Mouse (Mus musculus) heart, postnatal 0 days (tissue): ENCODE measurements around the gene Qars. TPM values are rescaled to one million over a fixed set of nuclear protein-coding genes. Genes with fewer than 3 reads are reported as not detected.
A peak's percentile ranks its signal among the peaks of the same experiment; 100 is the strongest.

Source experiments
- ATAC-seq: fragments of 200-750 bp; cut with Nextera tagmentation; 2 replicates; pipeline ENCODE4 v1.8.0; 2017; ENCODE audit warnings: low read depth, moderate number of reproducible peaks, moderate library complexity; ENCODE audit not compliant: insufficient read depth
- DNase-seq: peaks from one replicate; pipeline ENCODE4 v3.0.0-alpha.2; 2016; ENCODE audit warnings: low spot score
- H3K27ac ChIP-seq: fragments of 300-500 bp; sonication (generic); 2 replicates; pipeline ENCODE4 v1.5.1; 2014; ENCODE audit warnings: low read depth, mild to moderate bottlenecking
- H3K27me3 ChIP-seq: fragments of 300-500 bp; sonication (generic); 2 replicates; pipeline ENCODE4 v1.6.1; 2014; ENCODE audit warnings: low read length, mixed read lengths; ENCODE audit not compliant: control insufficient read depth, insufficient read depth
- H3K36me3 ChIP-seq: fragments of 300-500 bp; sonication (generic); replicated peaks from 2 replicates; pipeline ENCODE4 v1.6.1; 2014; ENCODE audit warnings: low read length, mixed read lengths; ENCODE audit not compliant: control insufficient read depth, insufficient read depth
- H3K4me1 ChIP-seq: fragments of 300-500 bp; sonication (generic); 2 replicates; pipeline ENCODE4 v1.6.1; 2014; ENCODE audit warnings: antibody characterized with exemption; ENCODE audit not compliant: control insufficient read depth, insufficient read depth
- H3K4me2 ChIP-seq: fragments of 300-500 bp; sonication (generic); 2 replicates; pipeline ENCODE4 v1.6.1; 2014; ENCODE audit warnings: low read depth, mild to moderate bottlenecking, low read length, moderate library complexity
- H3K4me3 ChIP-seq: fragments of 300-500 bp; sonication (generic); 2 replicates; pipeline ENCODE4 v1.5.1; 2014; ENCODE audit warnings: low read depth, low read length
- H3K9ac ChIP-seq: fragments of 300-500 bp; sonication (generic); replicated peaks from 2 replicates; pipeline ENCODE4 v1.6.1; 2014; ENCODE audit warnings: low read depth, low read length, mixed read lengths
- H3K9me3 ChIP-seq: fragments of 300-500 bp; sonication (generic); replicated peaks from 2 replicates; pipeline ENCODE4 v1.6.1; 2016; ENCODE audit warnings: low read length; ENCODE audit not compliant: control insufficient read depth
- CTCF ChIP-seq: IDR thresholded peaks from 2 replicates; pipeline ENCODE4 v1.5.1; 2016; ENCODE audit warnings: antibody characterized with exemption, control low read depth, low read depth
- EP300 ChIP-seq: IDR thresholded peaks from 2 replicates; pipeline ENCODE4 v1.6.1; 2016; ENCODE audit warnings: antibody characterized with exemption, low read depth
- WGBS: fragments of 180-500 bp; shearing (Covaris S2); extraction: QIAGEN DNeasy Blood & Tissue Kit; methylation state at CpG from one replicate; pipeline ENCODE4 v1.1.7; 2014; 5-methylcytosine and 5-hydroxymethylcytosine counted together
- polyA plus RNA-seq: library from polyadenylated mRNA; unstranded; fragments of >200 nt; fragmentation: Nextera tagmentation; extraction: Ambion mirVana; gene quantifications from 2 replicates; pipeline ENCODE4 v1.2.1, GENCODE M21; 2015
- total RNA-seq: library from RNA; depleted of rRNA; stranded (reverse); fragments of >200 nt; gene quantifications from 2 replicates; pipeline ENCODE4 v1.2.3, GENCODE M21; 2014; ENCODE audit warnings: low replicate concordance

Gene Qars
- total and polyA plus RNA-seq, 2 experiments from 2014 or later, result 49.2 to 188 TPM

DNA sequence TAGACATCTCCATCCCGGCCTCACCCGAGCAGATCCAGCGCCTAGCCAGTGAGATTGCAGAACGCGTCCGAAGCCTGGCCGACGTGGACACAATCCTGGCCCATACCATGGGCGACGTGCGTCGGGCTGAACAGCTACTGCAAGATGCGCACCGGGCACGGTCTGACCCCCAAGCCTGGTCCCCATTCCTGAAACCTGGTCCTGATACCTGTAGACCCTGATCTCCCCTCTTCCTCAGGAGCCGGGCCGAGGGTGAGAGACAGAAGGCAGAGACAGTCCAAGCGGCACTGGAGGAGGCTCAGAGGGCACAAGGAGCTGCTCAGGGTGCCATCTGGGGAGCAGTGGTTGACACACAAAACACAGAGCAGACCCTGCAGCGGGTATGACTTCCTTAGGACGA is 18.3 kb upstream of the Qars start:
- no peak for TF ChIP-seq CTCF
- no peak for TF ChIP-seq EP300
- Histone ChIP-seq H3K27ac (peak overlapping the region; percentile 95), H3K9me3 (no peaks in the 10 kb centered on the region), H3K4me3 (no peak overlapping the region), H3K27me3 (no peaks in the 10 kb centered on the region), H3K4me1 (peaks cover 12% of the 10 kb centered on the region), H3K9ac (no peak overlapping the region), H3K4me2 (no peak overlapping the region), H3K36me3 (peaks cover 80% of the 10 kb centered on the region)
- no peak for DNase-seq
- WGBS, result 95% methylated on average over 20 of the region's 20 CpGs
- ATAC-seq, result no peak

DNA sequence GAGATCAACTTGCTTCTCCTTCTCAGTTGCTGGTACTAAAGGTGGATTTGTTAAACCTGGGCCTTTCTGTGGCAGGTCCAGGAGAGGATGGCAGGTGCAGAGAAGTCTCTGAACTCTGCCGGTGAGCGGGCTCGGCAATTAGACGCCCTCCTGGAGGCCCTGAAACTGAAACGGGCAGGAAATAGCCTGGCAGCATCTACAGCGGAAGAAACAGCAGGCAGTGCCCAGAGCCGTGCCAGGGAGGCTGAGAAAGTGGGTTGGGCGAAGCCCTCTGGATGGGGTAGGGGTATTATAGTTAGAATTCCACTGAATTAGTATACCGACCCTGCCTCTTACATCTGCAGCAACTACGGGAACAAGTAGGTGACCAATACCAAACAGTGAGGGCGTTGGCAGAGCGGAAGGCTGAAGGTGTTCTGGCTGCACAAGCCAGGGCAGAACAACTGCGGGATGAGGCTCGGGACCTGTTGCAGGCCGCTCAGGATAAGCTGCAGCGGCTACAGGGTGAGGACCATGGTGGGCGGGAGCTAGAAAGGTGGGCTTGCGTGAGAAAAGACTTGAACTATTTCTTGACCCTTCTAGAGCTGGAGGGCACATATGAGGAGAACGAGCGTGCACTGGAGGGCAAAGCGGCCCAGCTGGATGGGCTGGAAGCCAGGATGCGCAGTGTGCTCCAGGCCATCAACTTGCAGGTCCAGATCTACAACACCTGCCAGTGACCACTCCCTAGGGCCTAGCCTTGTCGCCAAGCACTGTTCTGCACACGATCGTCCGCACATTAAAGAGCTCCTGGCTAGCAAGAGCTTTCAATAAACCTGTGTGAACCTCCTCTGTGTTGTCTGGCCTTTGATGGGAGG is 17.6 kb upstream of the Qars start:
- ATAC-seq, result no peak; the same call in 1 of the 2 replicates

DNA sequence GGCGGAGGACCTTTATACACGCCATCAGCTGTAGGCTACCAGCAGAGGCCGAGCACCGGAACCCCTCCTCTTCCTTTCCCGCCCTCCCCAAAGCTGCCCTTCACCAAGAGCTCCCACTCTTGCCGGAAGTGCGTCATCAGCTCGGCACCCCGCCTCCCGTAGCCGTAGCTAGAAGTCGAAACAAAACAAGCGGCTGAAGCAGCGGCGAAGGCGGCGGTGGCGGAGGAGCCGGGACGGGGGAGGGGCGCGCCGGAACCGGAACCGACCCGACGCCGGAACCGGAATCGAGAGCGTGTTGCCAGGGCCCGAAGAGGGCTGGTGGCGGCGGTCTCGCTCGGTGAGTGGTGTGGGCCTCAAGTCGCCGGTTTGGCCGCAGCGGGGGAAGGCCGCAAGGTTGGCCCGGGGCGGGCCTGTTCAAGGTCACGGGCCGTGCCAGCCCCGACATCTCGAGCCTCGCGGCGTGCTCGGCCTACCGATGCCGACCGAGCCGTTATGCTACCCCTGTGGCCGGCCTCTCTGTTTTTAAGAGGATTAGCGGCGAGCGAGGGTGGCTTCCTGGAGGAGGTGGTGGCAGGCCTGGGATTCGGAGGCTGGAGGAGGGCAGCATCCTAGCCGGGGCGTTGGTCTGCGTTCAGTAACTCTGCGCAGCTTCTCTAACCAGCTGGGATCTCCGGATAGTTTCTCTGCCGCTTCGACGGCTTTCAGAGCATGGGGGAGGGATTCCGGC is 16.8 kb upstream of the Qars start, which contains the start of gene Usp19:
Gene Usp19, plus strand, starts transcription at position 44 of the 727 bp plus-strand sequence.
- peak within 1 kb of the TSS; percentile 78 for H3K9ac ChIP-seq
- no peak for TF ChIP-seq CTCF
- peak; percentile 83 for TF ChIP-seq EP300
- H3K4me2 ChIP-seq, result peak within 1 kb of the TSS; percentile 78
- ATAC-seq, result peak; percentile 93
- peak; percentile 98 for DNase-seq
- no peaks in the 10 kb centered on the region for H3K27me3 ChIP-seq
- WGBS, result under 1% methylated on average over 68 of the region's 69 CpGs
- peaks cover 12% of the 10 kb centered on the region for H3K4me1 ChIP-seq
- peak within 1 kb of the TSS; percentile 66 for H3K4me3 ChIP-seq
- H3K36me3 ChIP-seq, result peaks cover 81% of the 10 kb centered on the region
- no peaks in the 10 kb centered on the region for H3K9me3 ChIP-seq
- H3K27ac ChIP-seq, result peak within 1 kb of the TSS; percentile 95

More for the DNA sequence above, 17.6 kb upstream of the Qars start:
- no peak for DNase-seq
- H3K27me3 ChIP-seq, result no peaks in the 10 kb centered on the region
- no peak overlapping the region for H3K9ac ChIP-seq
- peak overlapping the region; percentile 95 for H3K27ac ChIP-seq
- no peaks in the 10 kb centered on the region for H3K9me3 ChIP-seq
- 64% methylated on average over 26 of the region's 26 CpGs for WGBS
- TF ChIP-seq CTCF (no peak), EP300 (no peak)
- H3K4me3 ChIP-seq, result peak overlapping the region; percentile 66
- H3K4me2 ChIP-seq, result peak overlapping the region; percentile 78
- peaks cover 12% of the 10 kb centered on the region for H3K4me1 ChIP-seq
- H3K36me3 ChIP-seq, result peaks cover 81% of the 10 kb centered on the region

DNA sequence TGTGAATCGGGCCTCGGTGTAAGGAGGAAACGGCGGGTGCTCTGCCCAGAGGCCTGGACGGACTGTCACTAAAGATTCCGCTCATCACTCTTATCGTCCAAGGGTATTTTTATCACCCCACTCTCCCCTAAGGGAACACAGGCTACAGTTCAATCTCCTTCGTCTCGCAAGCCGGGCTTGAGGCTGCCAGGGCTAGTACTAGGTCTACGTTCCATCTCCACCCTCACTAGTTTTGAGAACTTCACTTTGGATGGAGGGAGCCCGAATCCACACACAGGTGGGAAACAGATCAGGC is 16.3 kb upstream of the Qars start:
- peaks cover 81% of the 10 kb centered on the region for H3K36me3 ChIP-seq
- peak overlapping the region; percentile 66 for H3K4me3 ChIP-seq
- H3K27ac ChIP-seq, result peak overlapping the region; percentile 95
- no peak for ATAC-seq
- WGBS, result 0% methylated on average over 12 of the region's 12 CpGs
- H3K4me2 ChIP-seq, result peak overlapping the region; percentile 78
- no peaks in the 10 kb centered on the region for H3K9me3 ChIP-seq
- no peak for DNase-seq
- H3K27me3 ChIP-seq, result no peaks in the 10 kb centered on the region
- H3K4me1 ChIP-seq, result peaks cover 12% of the 10 kb centered on the region
- TF ChIP-seq EP300 (no peak), CTCF (no peak)
- peak overlapping the region; percentile 78 for H3K9ac ChIP-seq

DNA sequence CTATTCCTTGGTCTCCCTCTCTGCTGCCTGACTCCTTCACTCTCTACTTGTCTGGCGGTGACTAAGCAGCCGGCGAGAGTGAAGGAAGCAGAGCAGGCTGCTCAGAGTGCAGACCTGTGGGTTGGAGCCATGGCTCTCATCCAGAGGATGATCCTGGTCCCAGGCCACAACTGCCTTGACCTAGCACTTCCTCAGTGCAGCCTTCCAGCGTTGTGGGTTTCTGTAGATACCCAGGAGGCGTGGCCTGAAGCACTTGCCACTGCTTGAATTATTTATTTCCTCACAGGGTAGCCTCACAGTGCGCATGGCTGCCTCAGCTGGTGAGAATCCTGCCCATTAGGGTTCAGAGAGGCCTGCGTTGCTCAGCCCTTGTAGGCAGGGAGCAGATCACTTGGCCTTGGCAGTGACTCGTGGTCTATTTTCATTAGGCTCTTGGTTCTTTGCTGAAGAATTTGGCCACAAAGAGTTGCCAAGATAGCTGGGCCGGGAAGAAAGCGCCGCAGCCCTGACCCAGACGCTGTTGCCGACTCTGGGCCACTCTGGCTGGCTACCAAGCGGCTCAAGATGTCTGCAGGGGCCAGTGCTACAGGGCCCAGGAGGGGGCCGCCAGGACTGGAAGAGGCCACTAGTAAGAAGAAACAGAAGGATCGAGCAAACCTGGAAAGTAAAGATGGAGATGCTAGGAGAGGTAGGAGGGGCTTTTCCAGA is 15.3 kb upstream of the Qars start:
- Histone ChIP-seq H3K4me3 (peak overlapping the region; percentile 66), H3K27me3 (no peaks in the 10 kb centered on the region), H3K9me3 (no peaks in the 10 kb centered on the region), H3K4me1 (peaks cover 12% of the 10 kb centered on the region), H3K9ac (peak overlapping the region; percentile 78), H3K36me3 (peaks cover 81% of the 10 kb centered on the region), H3K27ac (peak overlapping the region; percentile 95; the same call in 1 of the 2 replicates), H3K4me2 (peak overlapping the region; percentile 78)
- ATAC-seq (no peak), DNase-seq (no peak)
- TF ChIP-seq EP300 (no peak), CTCF (no peak)
- 58% methylated on average over 16 of the region's 16 CpGs for WGBS
